Mouse (Mus musculus) ES-E14 (cell line): ENCODE data around the gene Zfp189.

Source experiments
- MAFK ChIP-seq: IDR thresholded peaks from 2 replicates; pipeline ENCODE4 v1.6.1; 2014; ENCODE audit warnings: mild to moderate bottlenecking, low read depth, low read length, inconsistent platforms; ENCODE audit not compliant: insufficient read depth
- ZC3H11A ChIP-seq: IDR thresholded peaks from 2 replicates; pipeline ENCODE4 v1.6.1; 2012; ENCODE audit warnings: low read depth, mild to moderate bottlenecking, inconsistent platforms, low read length, borderline replicate concordance
- ZNF384 ChIP-seq: IDR thresholded peaks from 2 replicates; pipeline ENCODE4 v1.6.1; 2012; ENCODE audit warnings: low read depth, low read length, inconsistent platforms

GRCm38 (mm10) chr4:49522576-49522975 lies 1.6 kb downstream of the Zfp189 start:
- TF ChIP-seq ZNF384, result no peak
- no peak for TF ChIP-seq ZC3H11A
- no peak for TF ChIP-seq MAFK
